Mouse (Mus musculus) heart, embryonic 14.5 days (tissue): ENCODE results near the gene Rps18. TPM values are rescaled to one million over a fixed set of nuclear protein-coding genes. Genes with fewer than 3 reads are reported as not detected.
"Not testable (repeated sequence)": the region's sequence is repeated elsewhere in the genome, so short reads cannot be mapped to it uniquely, and the experiment has no call there.

Source experiments
- ATAC-seq: fragments of 200-750 bp; cut with Nextera tagmentation; 2 replicates; pipeline ENCODE4 v1.8.0; 2017; ENCODE audit warnings: low read depth, moderate TSS enrichment; ENCODE audit not compliant: insufficient number of reproducible peaks, insufficient read depth, low FRiP score
- H3K27ac ChIP-seq, 2 experiments: fragments of 200-500 bp in 1 of 2; fragments of 300-500 bp in 1 of 2; sonication (generic) in 1 of 2; replicated peaks in 1 of 2; 2 replicates each; pipeline ENCODE4 v1.5.1; 2012 to 2014; ENCODE audit warnings: low read depth in 2 of 2, low read length in 2 of 2, control low read depth in 1 of 2, mild to moderate bottlenecking in 1 of 2, mixed read lengths in 1 of 2; ENCODE audit not compliant: control insufficient read depth in 1 of 2, insufficient read depth in 1 of 2
- H3K27me3 ChIP-seq: fragments of 300-500 bp; sonication (generic); 2 replicates; pipeline ENCODE4 v1.6.1; 2014; ENCODE audit warnings: mild to moderate bottlenecking, low read length, control low read depth; ENCODE audit not compliant: control insufficient read depth, insufficient read depth
- H3K36me3 ChIP-seq: fragments of 300-500 bp; sonication (generic); 2 replicates; pipeline ENCODE4 v1.6.1; 2014; ENCODE audit warnings: mild to moderate bottlenecking, control low read depth, low read length, mixed read lengths; ENCODE audit not compliant: control insufficient read depth, insufficient read depth
- H3K4me1 ChIP-seq, 2 experiments: fragments of 200-500 bp in 1 of 2; fragments of 300-500 bp in 1 of 2; sonication (generic) in 1 of 2; 2 replicates each; pipeline ENCODE4 v1.6.1; 2012 to 2014; ENCODE audit warnings: low read length in 2 of 2, control low read depth in 1 of 2, mixed read lengths in 1 of 2; ENCODE audit not compliant: control insufficient read depth in 2 of 2, insufficient read depth in 2 of 2
- H3K4me2 ChIP-seq: fragments of 300-500 bp; sonication (generic); 2 replicates; pipeline ENCODE4 v1.6.1; 2014; ENCODE audit warnings: mild to moderate bottlenecking, low read length
- H3K4me3 ChIP-seq, 2 experiments: fragments of 200-500 bp in 1 of 2; fragments of 300-500 bp in 1 of 2; sonication (generic) in 1 of 2; 2 replicates each; pipeline ENCODE4 v1.5.1; 2012 to 2014; ENCODE audit warnings: low read length in 2 of 2, mild to moderate bottlenecking in 2 of 2, control low read depth in 1 of 2, low read depth in 1 of 2, moderate library complexity in 1 of 2; ENCODE audit not compliant: control insufficient read depth in 1 of 2, insufficient read depth in 1 of 2
- H3K9ac ChIP-seq: fragments of 300-500 bp; sonication (generic); 2 replicates; pipeline ENCODE4 v1.6.1; 2014; ENCODE audit warnings: mild to moderate bottlenecking, low read length
- H3K9me3 ChIP-seq: fragments of 300-500 bp; sonication (generic); 2 replicates; pipeline ENCODE4 v1.6.1; 2016; ENCODE audit warnings: low read length, control low read depth; ENCODE audit not compliant: control insufficient read depth
- WGBS: fragments of 180-500 bp; shearing (Covaris S2); extraction: QIAGEN DNeasy Blood & Tissue Kit; methylation state at CpG from one replicate; pipeline ENCODE4 v1.1.7; 2014; 5-methylcytosine and 5-hydroxymethylcytosine counted together
- polyA plus RNA-seq: library from polyadenylated mRNA; unstranded; fragments of >200 nt; fragmentation: Nextera tagmentation; extraction: Ambion mirVana; gene quantifications from 2 replicates; pipeline ENCODE4 v1.2.1, GENCODE M21; 2014

The Rps18 gene
- polyA plus RNA-seq, 1 experiment from 2014 or later = 1,186 TPM

- no peaks in the 10 kb centered on the region for H3K9me3 ChIP-seq
- H3K27me3 ChIP-seq = peaks cover 7% of the 10 kb centered on the region; the same call in 1 of the 2 replicates
- H3K9ac ChIP-seq = no peak overlapping the region
- peaks cover 0 to 2% of the 10 kb centered on the region in 2 experiments; a peak in 1 of 4 replicates for H3K4me1 ChIP-seq
- no peak for ATAC-seq
- no peaks in the 10 kb centered on the region for H3K36me3 ChIP-seq
- H3K4me3 ChIP-seq = no peak overlapping the region
- no peak overlapping the region for H3K4me2 ChIP-seq
- H3K27ac ChIP-seq = no peak overlapping the region
- 44% methylated on average over 3 of the region's 3 CpGs for WGBS
These were observed 39.9 kb upstream of the Rps18 start for GRCm38 (mm10) chr17:33995651-33996050.

GRCm38 (mm10) chr17:33994959-33995358 is 39.2 kb upstream of the Rps18 start:
- no peaks in the 10 kb centered on the region for H3K9me3 ChIP-seq
- H3K27me3 ChIP-seq = peaks cover 2% of the 10 kb centered on the region; the same call in 1 of the 2 replicates
- H3K27ac ChIP-seq = no peak overlapping the region
- no peaks in the 10 kb centered on the region for H3K36me3 ChIP-seq
- no peak overlapping the region for H3K9ac ChIP-seq
- no peak overlapping the region for H3K4me3 ChIP-seq
- no peak overlapping the region for H3K4me2 ChIP-seq
- WGBS = 79% methylated on average over 8 of the region's 8 CpGs
- ATAC-seq = no peak
- peaks cover 0 to 1% of the 10 kb centered on the region in 2 experiments; a peak in 1 of 4 replicates for H3K4me1 ChIP-seq

GRCm38 (mm10) chr17:33991788-33992664 is 36.2 kb upstream of the Rps18 start:
- no peak overlapping the region for H3K4me2 ChIP-seq

GRCm38 (mm10) chr17:33982136-33982535 is 26.3 kb upstream of the Rps18 start:
- H3K27ac ChIP-seq, H3K36me3 ChIP-seq, H3K9ac ChIP-seq, H3K9me3 ChIP-seq, ATAC-seq, H3K4me3 ChIP-seq: not testable (repeated sequence)
- 9% methylated on average over 8 of the region's 8 CpGs for WGBS
- Histone ChIP-seq H3K4me2 (peak overlapping the region; percentile 68), H3K4me1 (peaks cover 11 to 12% of the 10 kb centered on the region in 2 experiments; a peak in 2 of 4 replicates), H3K27me3 (peaks cover 32% of the 10 kb centered on the region)

More at GRCm38 (mm10) chr17:33991788-33992664, 36.2 kb upstream of the Rps18 start:
- Histone ChIP-seq H3K9ac (no peak overlapping the region), H3K27ac (no peak overlapping the region), H3K9me3 (no peaks in the 10 kb centered on the region), H3K36me3 (no peaks in the 10 kb centered on the region), H3K4me1 (no peaks in the 10 kb centered on the region), H3K27me3 (peaks cover 7% of the 10 kb centered on the region; the same call in 1 of the 2 replicates), H3K4me3 (no peak overlapping the region)
- ATAC-seq = no peak
- WGBS = 29% methylated on average over 10 of the region's 10 CpGs

GRCm38 (mm10) chr17:33981192-33981909 is 25.6 kb upstream of the Rps18 start:
- H3K27ac ChIP-seq = peak overlapping the region; percentile 63 to 71
- H3K9me3 ChIP-seq, H3K36me3 ChIP-seq: not testable (repeated sequence)
- peaks cover 11 to 12% of the 10 kb centered on the region in 2 experiments; a peak in 2 of 4 replicates for H3K4me1 ChIP-seq
- H3K4me3 ChIP-seq = peak overlapping the region; percentile 43 to 58
- H3K9ac ChIP-seq = peak overlapping the region; percentile 67
- WGBS = under 1% methylated on average over 27 of the region's 27 CpGs
- H3K27me3 ChIP-seq = peaks cover 39% of the 10 kb centered on the region
- peak overlapping the region; percentile 68 for H3K4me2 ChIP-seq
- peak; percentile 79 for ATAC-seq

GRCm38 (mm10) chr17:33980181-33981035 is 24.6 kb upstream of the Rps18 start:
- Histone ChIP-seq H3K4me2 (peak overlapping the region; percentile 68), H3K9ac (no peak overlapping the region), H3K4me1 (peaks cover 11 to 12% of the 10 kb centered on the region in 2 experiments; a peak in 2 of 4 replicates), H3K27me3 (peaks cover 44% of the 10 kb centered on the region), H3K4me3 (no peak overlapping the region), H3K36me3 (no peaks in the 10 kb centered on the region), H3K27ac (0 out of 4 replicates have a peak overlapping the region, but pooled peaks of 1 of the 2 experiments have one; percentile 47), H3K9me3 (no peaks in the 10 kb centered on the region)
- WGBS = 69% methylated on average over 19 of the region's 19 CpGs
- ATAC-seq = no peak
